Mouse (Mus musculus) kidney, adult 2 months (tissue): ENCODE measurements around the gene Col4a2.

ENCODE experiments used
- CTCF ChIP-seq: fragments of 200-500 bp; conservative IDR thresholded peaks from 2 replicates; pipeline ENCODE4 v1.5.1; 2011; ENCODE audit warnings: low read depth, mild to moderate bottlenecking, control low read depth, low read length, moderate library complexity, mixed read lengths; ENCODE audit not compliant: insufficient read depth, insufficient read length
- POLR2A ChIP-seq: fragments of 200-500 bp; IDR thresholded peaks from one replicate; pipeline ENCODE4 v1.6.1; 2011; ENCODE audit warnings: low read depth, low read length, control low read depth

GRCm38 (mm10) chr8:11341111-11341566 is 28.5 kb downstream of the Col4a2 start:
- TF ChIP-seq CTCF = no peak
- no peak for TF ChIP-seq POLR2A
